Mouse (Mus musculus) urinary bladder, postnatal 4 days (tissue): ENCODE data around the gene Tbc1d13.
"Not testable (repeated sequence)": the region's sequence is repeated elsewhere in the genome, so short reads cannot be mapped to it uniquely, and the experiment has no call there.

Experiments
- DNase-seq, 2 experiments: peaks; one replicate each; pipeline ENCODE4 v3.0.0; 2021 to 2022; ENCODE audit warnings: low spot score in 2 of 2

Tbc1d13 gene

GRCm38 (mm10) chr2:30178711-30179110, 45.2 kb downstream of the Tbc1d13 start:
- not testable (repeated sequence) for DNase-seq

GRCm38 (mm10) chr2:30182424-30182823, 48.9 kb downstream of the Tbc1d13 start:
- DNase-seq, result no peak

GRCm38 (mm10) chr2:30183721-30184120, 50.2 kb downstream of the Tbc1d13 start:
- no peak for DNase-seq

GRCm38 (mm10) chr2:30185276-30185675, 51.7 kb downstream of the Tbc1d13 start:
- no peak for DNase-seq

- no peak for DNase-seq
These were observed 52.1 kb downstream of the Tbc1d13 start for GRCm38 (mm10) chr2:30185681-30186080.

GRCm38 (mm10) chr2:30191790-30192580, 58.4 kb downstream of the Tbc1d13 start:
- no peak for DNase-seq

GRCm38 (mm10) chr2:30194656-30195055, 61.1 kb downstream of the Tbc1d13 start:
- no peak for DNase-seq

- no peak for DNase-seq
These were observed 64.5 kb downstream of the Tbc1d13 start for GRCm38 (mm10) chr2:30198021-30198420.

- DNase-seq, result no peak
These were observed 66.4 kb downstream of the Tbc1d13 start for GRCm38 (mm10) chr2:30199984-30200383.

GRCm38 (mm10) chr2:30200388-30200925, 66.9 kb downstream of the Tbc1d13 start:
- no peak for DNase-seq
